Mouse (Mus musculus): ENCODE data around the gene Dazap1.

DNA sequence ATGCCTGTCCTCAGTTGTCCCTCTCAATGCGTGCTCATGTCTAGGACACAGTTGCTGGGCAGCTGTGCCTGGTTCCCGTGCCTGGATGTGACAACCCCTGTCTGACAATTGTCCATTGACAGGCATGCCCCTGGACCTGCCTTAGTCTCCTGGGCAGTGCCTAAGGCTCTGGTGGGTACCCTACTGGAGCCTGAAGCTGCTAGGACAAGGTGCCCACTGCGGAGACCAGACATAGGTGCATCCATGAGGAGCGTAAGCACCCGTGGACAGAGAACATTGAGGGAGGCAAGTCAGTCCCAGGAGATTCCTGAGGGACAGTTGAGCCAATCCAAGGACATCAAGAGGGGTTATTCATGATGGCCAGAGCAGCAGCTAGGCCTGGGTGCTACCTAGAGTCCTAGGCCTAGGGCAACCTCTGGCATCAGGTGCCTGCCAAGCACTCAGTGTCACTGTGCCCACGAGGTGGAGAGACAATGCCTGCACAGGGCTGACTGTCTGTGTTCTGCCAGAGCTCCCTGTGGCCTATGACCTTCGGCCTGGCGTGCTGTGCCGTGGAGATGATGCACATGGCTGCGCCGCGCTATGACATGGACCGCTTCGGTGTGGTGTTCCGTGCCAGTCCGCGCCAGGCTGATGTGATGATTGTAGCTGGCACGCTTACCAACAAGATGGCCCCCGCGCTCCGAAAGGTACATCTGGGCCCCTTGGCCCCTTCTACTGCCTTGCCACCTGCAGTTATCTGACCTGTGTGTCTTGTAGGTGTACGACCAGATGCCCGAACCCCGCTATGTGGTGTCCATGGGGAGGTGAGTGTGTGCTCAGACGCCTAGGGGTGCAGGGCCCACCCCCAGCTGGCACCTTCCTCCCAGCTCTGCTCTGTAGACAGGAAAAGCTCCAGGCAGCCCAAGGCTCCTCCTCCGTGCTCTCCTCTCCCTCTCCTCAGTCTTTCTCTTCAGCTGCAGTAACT is 6.7 kb upstream of the Dazap1 start:
- no peak for TF ChIP-seq CTCF (IDR thresholded peaks at IDR 0.05; ENCODE audit: low read depth)
- TF ChIP-seq EP300 (IDR thresholded peaks at IDR 0.05; ENCODE audit: low read depth), result no peak
